Mouse (Mus musculus) skeletal muscle tissue, adult 2 months (tissue): ENCODE measurements around the gene Nyx.

Experiments
- DNase-seq: peaks from one replicate; pipeline ENCODE4 v3.0.0-alpha.2; 2012; ENCODE audit warnings: low read depth, low spot score

Nyx gene

GRCm38 (mm10) chrX:13492922-13493321 is 27.0 kb downstream of the Nyx start:
- no peak for DNase-seq

DNA sequence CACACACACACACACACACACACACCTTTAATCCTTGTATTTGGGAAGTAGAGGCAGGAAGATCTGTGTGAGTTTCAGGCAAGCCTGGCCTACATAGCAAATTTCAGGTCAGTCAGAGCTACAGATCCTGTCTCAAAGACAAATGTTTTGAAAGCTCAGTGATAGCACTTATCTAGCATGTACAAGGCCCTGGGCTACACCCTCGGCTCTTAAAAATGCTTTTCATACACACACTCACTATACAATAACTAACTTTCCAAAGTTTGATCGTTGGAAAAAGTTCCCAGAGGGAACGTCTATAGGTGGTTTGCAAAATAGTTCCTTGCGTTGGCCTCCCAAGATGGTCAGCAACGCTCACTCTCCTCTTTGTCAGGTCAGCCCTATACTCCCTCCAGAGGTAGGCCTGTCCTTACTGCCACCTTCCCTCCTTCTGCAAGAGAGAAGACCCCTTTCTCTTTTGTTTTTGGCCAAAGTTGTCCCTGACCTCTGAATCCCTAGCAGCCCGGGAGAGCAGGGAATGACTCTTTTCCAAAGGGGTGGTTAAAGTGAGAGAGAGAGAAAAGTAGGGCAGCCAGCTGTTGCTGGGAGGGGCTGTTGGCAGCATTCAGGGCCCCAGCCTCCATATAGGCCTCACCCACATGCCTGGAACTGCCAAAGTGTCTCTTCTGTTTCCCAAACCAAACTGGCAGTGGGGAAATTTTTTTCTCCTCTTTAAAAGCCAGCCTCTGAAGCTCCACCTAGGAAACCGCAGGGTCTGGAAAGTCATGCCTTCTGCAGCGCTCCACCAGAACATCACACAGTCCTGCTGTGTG is 29.2 kb downstream of the Nyx start:
- peak; percentile 37 for DNase-seq

- DNase-seq: no peak
These were observed 34.4 kb downstream of the Nyx start for GRCm38 (mm10) chrX:13500284-13500683.

- DNase-seq: no peak
These were observed 37.0 kb downstream of the Nyx start for GRCm38 (mm10) chrX:13502862-13503375.

DNA sequence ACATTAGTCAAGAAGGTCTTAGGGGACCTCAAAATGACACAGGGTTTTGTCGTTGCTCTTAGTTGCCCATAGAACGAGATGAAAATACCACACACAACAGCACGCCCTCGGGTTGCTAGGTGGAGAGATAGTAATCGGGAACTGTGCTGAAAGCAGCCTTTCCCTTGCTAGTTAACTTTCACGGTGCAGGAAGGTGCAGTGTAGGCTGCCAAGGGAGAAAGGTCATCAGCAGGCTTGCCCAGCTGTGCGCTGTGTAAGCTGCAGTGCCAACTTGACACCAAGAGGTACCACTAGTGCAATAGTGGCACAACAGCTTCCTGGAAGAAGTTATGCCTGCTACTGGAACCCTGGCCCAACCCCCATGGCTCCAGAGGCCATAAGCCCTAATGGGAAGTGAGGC is 38.5 kb downstream of the Nyx start:
- no peak for DNase-seq

- DNase-seq: no peak
These were observed 40.5 kb downstream of the Nyx start for GRCm38 (mm10) chrX:13506376-13506775.

DNA sequence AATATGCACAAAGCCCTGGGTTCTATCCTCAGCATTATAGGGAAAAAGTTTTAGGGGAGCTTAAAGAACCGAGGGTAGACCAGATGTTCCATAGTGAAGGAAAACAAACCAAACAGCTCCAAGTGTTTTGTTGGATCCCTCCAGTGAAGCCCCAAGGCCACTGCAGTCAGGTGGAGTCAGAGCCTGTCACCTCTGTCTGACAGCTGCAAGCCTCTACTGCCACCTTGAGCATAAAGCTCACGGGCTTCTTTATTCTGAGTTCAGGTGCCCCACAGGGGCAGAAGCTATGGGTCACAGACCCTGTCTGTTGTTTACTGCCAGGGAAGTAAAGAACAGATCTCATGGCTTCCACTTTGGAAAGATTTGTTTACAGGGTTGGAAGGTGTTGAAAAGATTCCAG is 47.2 kb downstream of the Nyx start:
- no peak for DNase-seq

- no peak for DNase-seq
These were observed 48.0 kb downstream of the Nyx start for GRCm38 (mm10) chrX:13513864-13514263.

- DNase-seq: no peak
These were observed 50.5 kb downstream of the Nyx start for GRCm38 (mm10) chrX:13516451-13516850.

GRCm38 (mm10) chrX:13518019-13518418 is 52.1 kb downstream of the Nyx start:
- DNase-seq: no peak

GRCm38 (mm10) chrX:13518781-13519407 is 53.0 kb downstream of the Nyx start:
- DNase-seq: no peak

- no peak for DNase-seq
These were observed 53.5 kb downstream of the Nyx start for GRCm38 (mm10) chrX:13519408-13519783.

- DNase-seq: no peak
These were observed 54.7 kb downstream of the Nyx start for GRCm38 (mm10) chrX:13520566-13520965.

GRCm38 (mm10) chrX:13521288-13521687 is 55.4 kb downstream of the Nyx start:
- no peak for DNase-seq
